Mouse (Mus musculus) testis, adult 2 months (tissue): ENCODE results near the gene Alyref2. TPM values are rescaled to one million over a fixed set of nuclear protein-coding genes. Genes with fewer than 3 reads are reported as not detected.

Experiments
- H3K27ac ChIP-seq: fragments of 200-500 bp; 2 replicates; pipeline ENCODE4 v1.5.1; 2012; ENCODE audit warnings: low read depth, low read length; ENCODE audit not compliant: control insufficient read depth, insufficient read depth
- H3K27me3 ChIP-seq: fragments of 200-500 bp; 2 replicates; pipeline ENCODE4 v1.6.1; 2012; ENCODE audit warnings: mild to moderate bottlenecking, low read length, moderate library complexity; ENCODE audit not compliant: control insufficient read depth, insufficient read depth
- H3K36me3 ChIP-seq: fragments of 200-500 bp; 2 replicates; pipeline ENCODE4 v1.6.1; 2012; ENCODE audit warnings: mild to moderate bottlenecking, low read length; ENCODE audit not compliant: control insufficient read depth, insufficient read depth
- H3K4me1 ChIP-seq: fragments of 200-500 bp; 2 replicates; pipeline ENCODE4 v1.6.1; 2012; ENCODE audit warnings: low read length; ENCODE audit not compliant: control insufficient read depth, insufficient read depth
- H3K4me3 ChIP-seq: fragments of 200-500 bp; 2 replicates; pipeline ENCODE4 v1.5.1; 2012; ENCODE audit warnings: low read depth, mild to moderate bottlenecking, low read length, moderate library complexity, mixed read lengths; ENCODE audit not compliant: control insufficient read depth
- CTCF ChIP-seq: fragments of 200-500 bp; IDR thresholded peaks from 2 replicates; pipeline ENCODE4 v1.5.1; 2012; ENCODE audit warnings: low read depth, mild to moderate bottlenecking, inconsistent platforms, low read length, moderate library complexity; ENCODE audit not compliant: control insufficient read depth, insufficient read depth, insufficient replicate concordance
- POLR2A ChIP-seq: fragments of 200-500 bp; IDR thresholded peaks from 2 replicates; pipeline ENCODE4 v1.6.1; 2012; ENCODE audit warnings: low read depth, mild to moderate bottlenecking, inconsistent platforms, low read length, moderate library complexity; ENCODE audit not compliant: control insufficient read depth
- polyA plus RNA-seq: library from polyadenylated mRNA; depleted of rRNA; stranded (reverse); fragments of >200 nt; gene quantifications from 2 replicates; pipeline ENCODE4 v1.2.3, GENCODE M21; 2012

The Alyref2 gene
- polyA plus RNA-seq, 1 experiment = 2.2 TPM

DNA sequence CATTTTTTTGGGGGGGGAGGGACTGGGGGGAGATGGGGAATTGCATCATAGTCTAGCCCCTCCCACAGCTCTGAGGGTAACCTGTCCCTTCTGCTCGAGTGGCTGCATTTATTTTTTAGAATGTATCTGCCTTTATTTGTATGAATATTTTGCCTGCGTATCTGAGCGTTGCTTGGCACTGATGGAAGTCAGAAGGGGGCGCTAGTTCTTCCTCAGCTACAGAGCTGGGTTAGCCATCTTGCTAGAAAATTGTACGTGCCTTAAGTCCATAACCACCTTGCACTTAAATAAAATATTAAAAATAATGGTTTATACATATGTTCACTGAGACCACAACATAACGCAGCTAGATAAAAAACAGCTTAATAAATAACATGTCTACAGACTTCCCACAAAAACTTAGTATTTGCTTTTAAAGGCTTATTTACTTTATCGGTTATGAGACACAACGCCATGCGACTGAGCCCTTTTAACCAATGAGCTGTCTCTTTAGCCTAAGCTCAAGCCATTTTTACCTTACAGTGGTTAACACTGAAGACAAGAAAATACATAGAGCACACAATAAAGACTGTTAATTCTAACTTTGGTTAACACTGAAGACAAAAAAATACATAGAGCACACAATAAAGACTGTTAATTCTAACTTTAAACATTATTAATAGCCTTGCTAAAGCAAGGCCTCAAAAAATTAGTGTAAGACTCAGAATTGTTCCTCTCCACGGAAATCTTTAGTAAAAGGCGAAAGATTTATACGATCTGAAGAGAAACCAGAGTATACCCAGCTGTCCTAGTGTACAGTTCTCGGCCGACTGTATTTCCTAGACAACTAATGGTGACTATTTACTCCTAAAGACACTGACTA lies 659 bp upstream of the Alyref2 start:
- Histone ChIP-seq H3K36me3 (no peaks in the 10 kb centered on the region), H3K27me3 (no peaks in the 10 kb centered on the region), H3K4me3 (no peak overlapping the region), H3K4me1 (peaks cover 4% of the 10 kb centered on the region; the same call in 1 of the 2 replicates), H3K27ac (peak overlapping the region; percentile 92)
- peak; percentile 0; the same call in 1 of the 2 replicates for TF ChIP-seq POLR2A
- TF ChIP-seq CTCF = no peak; the same call in 1 of the 2 replicates

DNA sequence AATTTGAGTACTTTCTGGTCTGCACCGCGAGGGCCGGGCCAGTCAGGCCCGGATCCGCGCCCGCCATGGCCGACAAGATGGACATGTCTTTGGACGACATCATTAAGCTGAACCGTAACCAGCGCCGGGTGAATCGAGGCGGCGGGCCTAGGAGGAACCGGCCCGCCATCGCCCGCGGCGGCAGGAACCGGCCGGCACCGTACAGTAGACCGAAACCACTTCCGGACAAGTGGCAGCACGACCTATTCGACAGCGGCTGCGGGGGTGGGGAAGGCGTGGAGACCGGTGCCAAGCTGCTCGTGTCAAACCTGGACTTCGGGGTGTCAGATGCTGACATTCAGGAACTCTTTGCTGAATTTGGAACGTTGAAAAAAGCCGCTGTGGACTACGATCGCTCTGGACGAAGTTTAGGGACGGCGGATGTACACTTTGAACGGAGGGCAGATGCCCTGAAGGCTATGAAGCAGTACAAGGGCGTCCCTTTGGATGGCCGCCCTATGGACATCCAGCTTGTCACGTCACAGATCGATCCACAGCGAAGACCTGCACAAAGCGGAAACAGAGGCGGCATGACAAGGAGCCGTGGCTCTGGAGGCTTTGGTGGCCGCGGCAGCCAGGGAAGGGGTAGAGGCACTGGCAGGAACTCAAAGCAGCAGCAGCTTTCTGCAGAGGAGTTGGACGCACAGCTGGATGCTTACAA lies 464 bp downstream of the Alyref2 start:
- TF ChIP-seq CTCF (no peak), POLR2A (peak; percentile 27; the same call in 1 of the 2 replicates)
- peaks cover 4% of the 10 kb centered on the region; the same call in 1 of the 2 replicates for H3K4me1 ChIP-seq
- H3K4me3 ChIP-seq = peak overlapping the region; percentile 95
- peak overlapping the region; percentile 92 for H3K27ac ChIP-seq
- no peaks in the 10 kb centered on the region for H3K36me3 ChIP-seq
- no peaks in the 10 kb centered on the region for H3K27me3 ChIP-seq

DNA sequence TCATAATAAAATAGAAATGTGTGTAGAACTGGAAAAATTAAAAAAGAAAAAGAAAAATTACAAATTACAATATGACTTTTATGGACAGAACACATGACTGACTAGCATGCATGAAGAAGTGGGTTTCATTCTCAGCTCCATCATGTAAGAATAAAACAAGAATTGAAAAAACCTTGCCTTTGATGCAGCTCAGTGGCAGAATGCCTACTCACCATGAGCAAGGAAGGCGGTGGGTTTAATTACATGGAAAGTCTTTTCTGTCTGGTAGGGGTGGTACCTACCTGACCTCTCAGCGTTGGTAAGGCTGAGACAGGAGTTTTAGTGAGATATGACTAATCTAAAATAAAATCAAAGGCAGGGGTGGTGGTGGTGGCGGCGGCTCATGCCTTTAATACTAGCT lies 1.3 kb downstream of the Alyref2 start:
- no peaks in the 10 kb centered on the region for H3K27me3 ChIP-seq
- H3K4me3 ChIP-seq = no peak overlapping the region
- H3K4me1 ChIP-seq = peaks cover 4% of the 10 kb centered on the region; the same call in 1 of the 2 replicates
- H3K36me3 ChIP-seq = no peaks in the 10 kb centered on the region
- TF ChIP-seq POLR2A = no peak
- TF ChIP-seq CTCF = no peak
- H3K27ac ChIP-seq = no peak overlapping the region

DNA sequence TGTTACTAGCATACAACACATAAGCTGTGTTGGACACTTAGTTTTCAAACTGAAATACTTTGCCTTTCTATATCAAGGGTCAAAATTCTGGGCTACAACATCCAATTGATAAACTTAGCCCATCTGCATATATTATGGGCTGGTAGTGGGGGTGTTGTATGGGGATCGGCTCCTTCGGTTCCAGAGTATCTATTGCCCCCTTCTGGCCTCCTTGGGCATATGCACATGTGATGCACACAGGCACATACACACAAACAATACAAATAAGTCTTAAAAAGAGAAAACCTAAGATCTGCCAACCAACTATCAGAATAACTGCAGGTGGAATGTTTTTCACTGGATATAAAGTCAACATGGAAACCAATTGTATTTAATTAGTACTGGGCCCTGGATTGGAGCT lies 10.0 kb downstream of the Alyref2 start:
- H3K27me3 ChIP-seq = no peaks in the 10 kb centered on the region
- no peak for TF ChIP-seq CTCF
- TF ChIP-seq POLR2A = no peak

DNA sequence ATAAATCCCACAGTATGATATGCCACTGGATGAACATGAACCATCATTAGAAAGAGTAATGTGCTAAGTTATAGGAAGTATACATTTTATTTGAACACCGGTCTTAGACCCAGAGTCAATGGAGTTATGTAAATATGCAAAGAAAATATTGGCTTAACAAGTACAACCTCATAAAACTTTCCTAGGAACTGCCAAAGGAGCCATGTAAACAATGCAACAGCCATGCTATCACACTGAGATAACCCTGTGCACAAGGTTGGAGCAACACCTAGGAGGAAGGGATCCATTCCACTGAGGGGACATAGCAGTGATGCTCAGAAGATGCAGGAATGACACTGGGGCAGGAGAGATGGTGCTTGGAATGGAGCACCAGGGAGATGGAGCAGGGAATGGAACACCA lies 10.5 kb downstream of the Alyref2 start:
- Histone ChIP-seq H3K27ac (no peak overlapping the region), H3K4me1 (no peaks in the 10 kb centered on the region), H3K36me3 (no peaks in the 10 kb centered on the region), H3K27me3 (no peaks in the 10 kb centered on the region), H3K4me3 (no peak overlapping the region)
- no peak for TF ChIP-seq POLR2A
- no peak for TF ChIP-seq CTCF

More for the DNA sequence above, 10.0 kb downstream of the Alyref2 start:
- Histone ChIP-seq H3K27ac (no peak overlapping the region), H3K4me1 (no peaks in the 10 kb centered on the region), H3K36me3 (no peaks in the 10 kb centered on the region), H3K4me3 (no peak overlapping the region)

DNA sequence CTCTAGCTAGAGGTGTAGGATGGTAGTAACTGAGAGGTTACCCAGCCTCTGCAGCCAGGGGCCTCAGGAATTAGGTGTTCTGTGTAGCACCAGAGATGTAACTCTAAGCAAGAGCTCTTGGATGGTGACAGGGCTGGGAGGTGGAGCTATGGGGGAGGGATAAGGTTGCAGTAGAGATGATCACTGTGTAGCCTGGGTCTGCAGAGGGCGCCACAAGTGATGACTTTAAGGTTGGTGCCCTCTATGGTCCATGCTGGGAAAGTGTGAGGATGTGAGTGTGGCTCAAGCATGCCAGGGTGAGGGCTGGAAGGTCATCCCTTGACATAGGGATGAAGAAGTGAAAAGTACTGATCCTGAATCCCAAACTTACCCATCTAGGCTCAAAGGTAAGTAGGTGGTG lies 11.8 kb downstream of the Alyref2 start:
- TF ChIP-seq POLR2A = no peak
- TF ChIP-seq CTCF = no peak
- Histone ChIP-seq H3K4me1 (no peaks in the 10 kb centered on the region), H3K27me3 (no peaks in the 10 kb centered on the region), H3K4me3 (no peak overlapping the region), H3K27ac (no peak overlapping the region), H3K36me3 (no peaks in the 10 kb centered on the region)

DNA sequence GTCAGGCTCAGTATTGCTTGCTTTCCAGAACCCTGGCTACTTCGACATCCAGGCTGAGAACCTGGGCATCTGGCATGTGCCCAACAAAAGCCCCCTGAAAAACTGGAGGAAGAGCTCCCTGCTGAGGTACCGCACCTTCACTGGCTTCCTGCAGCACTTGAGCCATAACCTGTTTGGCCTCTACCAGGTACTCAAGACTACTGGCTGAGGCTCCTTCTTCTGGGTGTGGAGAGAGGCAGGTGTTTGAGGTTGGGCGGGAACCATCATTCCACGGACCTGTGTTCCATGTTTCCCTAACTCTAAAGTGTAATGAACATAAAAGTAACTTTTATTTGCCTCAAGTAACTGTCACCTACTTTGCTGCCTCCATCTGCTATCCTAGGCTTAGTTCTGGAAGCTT lies 12.3 kb downstream of the Alyref2 start:
- TF ChIP-seq CTCF (no peak), POLR2A (no peak)
- H3K27me3 ChIP-seq = no peaks in the 10 kb centered on the region
- H3K36me3 ChIP-seq = no peaks in the 10 kb centered on the region
- no peaks in the 10 kb centered on the region for H3K4me1 ChIP-seq
- no peak overlapping the region for H3K4me3 ChIP-seq
- H3K27ac ChIP-seq = no peak overlapping the region
